Mouse (Mus musculus): Measurements from ENCODE around the gene Dpysl4.

The Dpysl4 gene

DNA sequence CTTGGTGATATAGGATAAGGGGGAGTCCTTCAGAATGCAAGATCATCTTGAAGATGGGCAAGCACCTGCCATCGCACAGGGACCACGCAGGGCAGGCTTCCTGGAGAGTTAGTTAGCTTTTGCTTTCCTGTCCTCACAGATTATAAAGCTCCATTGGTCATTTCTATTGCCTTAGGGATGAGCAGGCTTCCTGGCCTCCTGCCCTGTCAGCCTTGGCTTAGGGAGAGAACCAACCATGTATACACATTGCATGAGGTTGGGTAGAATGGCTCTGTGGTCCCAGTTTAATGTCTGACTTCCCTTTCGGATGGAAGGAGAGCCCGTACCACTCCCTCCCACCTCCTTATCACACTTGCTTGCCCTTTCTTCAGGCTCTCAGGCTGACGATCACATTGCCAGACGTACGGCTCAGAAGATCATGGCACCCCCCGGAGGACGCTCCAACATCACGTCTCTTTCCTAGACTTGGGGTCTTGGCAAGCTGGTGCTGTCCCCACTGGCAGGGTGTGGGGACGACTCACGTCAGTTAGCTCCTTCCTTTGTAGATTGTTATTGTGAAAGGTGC, 14.8 kb downstream of the Dpysl4 start:
- no peak for DNase-seq

DNA sequence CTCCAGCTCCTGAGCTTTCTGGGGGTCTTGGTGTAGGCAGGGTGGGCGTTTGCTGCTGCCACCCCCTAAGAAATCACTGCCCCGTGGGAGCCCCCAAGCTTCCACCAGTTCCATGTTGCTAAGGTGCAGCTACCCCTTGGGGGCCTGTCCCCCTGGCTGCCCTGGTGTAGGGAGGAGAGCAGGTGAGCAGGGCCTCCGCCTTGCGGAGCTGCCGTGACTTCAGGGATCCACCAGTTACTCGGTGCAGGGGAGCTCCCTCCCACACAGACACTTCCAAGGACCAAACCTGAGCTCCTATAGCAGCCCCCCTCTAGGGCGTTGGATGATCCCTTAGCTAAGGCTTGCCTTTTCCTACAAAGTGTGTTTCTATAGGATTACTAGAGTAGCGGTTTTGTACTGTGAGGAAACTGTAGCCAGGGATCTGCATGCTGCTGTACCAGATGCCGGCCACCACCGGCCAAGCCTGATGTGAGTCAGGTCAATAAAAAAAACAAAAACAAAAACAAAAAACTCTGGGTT, 15.5 kb downstream of the Dpysl4 start:
- no peak for DNase-seq

DNA sequence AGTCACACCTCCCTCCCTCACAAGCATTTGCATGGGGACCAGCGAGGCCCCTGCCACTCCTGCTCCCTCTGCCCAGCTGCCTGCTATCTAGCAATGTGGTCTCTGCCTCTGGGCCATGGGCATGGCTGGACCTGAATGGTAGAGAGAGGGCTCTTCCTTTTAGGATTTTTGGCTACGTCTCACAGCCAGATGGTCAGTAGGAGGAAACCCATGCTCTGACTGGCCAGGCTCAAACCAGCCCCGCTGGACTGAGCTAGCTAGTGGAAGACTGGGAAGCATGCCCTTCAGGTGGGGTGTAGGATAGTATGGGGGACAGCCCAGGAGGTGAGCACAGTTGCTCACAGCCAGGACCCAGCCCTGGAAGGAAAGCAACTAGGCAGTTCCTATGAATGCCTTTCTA, 16.0 kb downstream of the Dpysl4 start:
- no peak for DNase-seq

DNA sequence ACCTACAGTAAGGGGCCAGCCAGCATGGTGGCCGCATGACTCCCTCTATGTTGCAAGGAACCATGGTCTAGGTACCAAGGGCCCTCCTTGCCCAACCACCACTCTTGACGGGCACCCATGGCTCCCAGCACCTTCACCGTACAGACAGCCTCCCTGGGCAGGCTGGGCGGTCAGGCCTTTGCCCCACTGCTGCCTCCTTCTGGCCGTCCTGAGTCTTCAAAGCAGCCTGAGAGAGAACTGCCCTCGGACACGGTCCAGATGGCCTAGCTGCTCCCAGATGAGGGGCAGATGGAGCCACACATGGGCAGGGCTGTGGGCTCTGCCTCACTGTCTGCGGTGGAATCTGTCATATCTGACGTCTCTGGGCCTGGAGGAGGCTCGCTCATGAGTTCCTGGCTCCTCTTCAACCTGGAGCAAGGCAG, 18.2 kb downstream of the Dpysl4 start:
- DNase-seq, result no peak

DNA sequence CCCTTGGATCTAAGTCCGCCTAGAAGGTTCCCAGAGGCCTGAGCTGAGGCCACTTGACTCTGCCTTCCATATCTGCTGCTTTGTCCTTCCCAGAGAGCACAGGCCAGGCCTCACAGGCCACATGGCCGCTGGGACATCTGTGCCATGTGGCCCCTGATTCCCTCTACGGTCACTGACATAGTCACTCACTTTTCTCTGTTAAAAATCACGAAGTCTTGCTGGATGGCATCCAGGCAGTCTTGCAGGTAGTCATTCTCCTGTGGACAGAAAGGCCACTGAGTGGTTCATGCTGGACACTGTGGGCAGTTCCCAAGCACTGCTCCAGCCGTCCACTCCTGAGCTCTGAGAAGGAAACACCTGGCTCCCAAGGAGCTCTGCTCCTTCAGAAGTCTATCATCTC, 19.3 kb downstream of the Dpysl4 start:
- DNase-seq, result no peak

DNA sequence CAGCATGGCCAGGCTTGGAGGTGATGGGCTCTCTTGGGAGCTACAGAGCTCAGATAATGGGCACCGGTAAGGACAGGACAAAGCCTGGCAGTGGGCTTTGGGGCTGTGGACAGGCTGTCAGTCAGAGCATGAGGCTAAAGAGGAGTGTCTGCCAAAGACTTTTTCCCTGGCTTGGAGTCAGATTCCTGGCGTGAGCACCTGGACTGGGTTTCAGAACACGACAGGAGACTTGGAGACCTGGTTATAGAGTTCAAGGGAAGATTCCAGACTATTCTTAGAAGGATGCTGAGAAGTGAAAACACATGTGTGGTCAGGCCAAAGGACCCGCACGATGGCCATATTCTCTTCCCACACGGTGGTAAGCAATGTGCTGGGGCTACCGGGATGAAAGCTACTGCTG, 19.9 kb downstream of the Dpysl4 start:
- no peak for DNase-seq

DNA sequence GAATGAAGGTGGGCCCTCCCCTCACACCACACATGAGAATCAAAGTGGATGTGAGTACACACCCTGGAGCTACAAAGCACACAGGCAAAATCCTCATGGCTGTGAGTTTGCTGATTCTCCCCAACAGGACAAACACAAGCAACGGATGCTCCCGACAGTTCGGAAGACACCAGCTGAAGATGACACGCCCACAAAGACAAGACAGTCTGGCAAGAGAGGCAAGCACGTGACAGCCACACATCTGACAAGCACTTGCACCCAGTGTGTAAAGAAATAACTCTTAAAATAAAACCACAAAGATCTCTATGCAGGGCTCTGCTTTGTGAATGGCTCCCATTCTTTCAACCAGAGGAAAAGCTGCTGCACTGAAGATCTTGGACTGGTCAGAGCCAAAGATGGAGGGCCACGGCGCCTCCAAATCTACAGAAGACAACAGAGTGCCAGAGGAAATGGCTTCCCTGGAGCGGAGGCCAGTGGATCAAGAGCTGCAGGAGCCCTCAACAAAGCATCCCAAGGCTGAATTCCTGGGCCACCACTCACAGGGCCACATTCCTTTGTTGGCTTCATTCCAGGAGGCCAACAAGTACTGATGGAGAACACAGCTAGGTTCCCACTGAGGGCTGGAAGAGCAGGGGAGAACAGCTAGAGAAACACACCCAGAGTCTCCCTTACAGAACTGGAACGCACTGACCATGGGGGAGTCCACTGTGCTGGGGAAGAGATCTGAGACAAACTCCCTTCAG, 22.3 kb downstream of the Dpysl4 start:
- DNase-seq, result no peak

DNA sequence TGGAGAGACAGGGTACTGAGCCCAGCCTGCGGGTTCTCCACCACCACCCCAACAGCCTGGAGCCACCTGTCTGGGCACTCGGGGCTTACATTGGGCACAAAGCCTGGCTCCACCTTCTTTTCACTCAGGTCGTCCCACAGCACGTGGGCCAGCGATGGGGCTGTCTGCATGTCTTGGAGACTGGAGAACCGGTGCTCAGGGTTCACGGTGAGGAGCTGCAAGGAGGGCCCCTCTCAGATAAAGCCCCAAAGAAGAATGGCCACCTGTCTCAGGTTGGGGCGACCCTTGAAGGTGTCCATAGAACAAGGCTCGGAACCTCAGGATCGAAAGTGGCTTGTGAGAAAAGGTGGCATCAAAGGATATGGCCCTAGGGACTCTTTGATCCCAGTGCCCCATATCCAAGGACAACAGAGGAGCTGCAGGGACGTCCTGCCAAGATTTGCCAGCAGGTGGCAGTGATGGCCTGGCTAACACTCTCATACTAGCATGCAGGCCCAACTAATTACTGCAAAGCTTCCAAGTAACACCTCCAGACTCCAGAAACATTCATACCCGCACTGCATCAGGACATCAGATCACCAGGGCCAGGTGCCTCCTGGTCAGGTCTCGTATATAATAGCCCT, 33.5 kb downstream of the Dpysl4 start:
- DNase-seq, result peak; percentile 90

DNA sequence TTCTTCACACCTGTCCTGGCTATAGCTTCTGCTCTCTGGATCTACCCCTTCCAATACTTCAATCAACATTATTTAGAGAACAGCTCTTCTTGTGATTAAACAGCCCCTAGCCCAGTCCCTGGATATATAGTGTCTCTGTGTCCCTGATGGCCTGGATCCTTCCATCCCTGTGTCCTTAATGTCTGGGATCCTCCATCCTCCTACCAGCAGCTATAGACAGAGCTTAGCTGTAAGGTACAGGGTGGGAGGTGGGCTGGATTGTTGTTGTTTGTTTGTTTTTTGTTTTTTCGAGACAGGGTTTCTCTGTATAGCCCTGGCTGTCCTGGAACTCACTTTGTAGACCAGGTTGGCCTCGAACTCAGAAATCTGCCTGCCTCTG, 34.0 kb downstream of the Dpysl4 start:
- DNase-seq, result no peak

DNA sequence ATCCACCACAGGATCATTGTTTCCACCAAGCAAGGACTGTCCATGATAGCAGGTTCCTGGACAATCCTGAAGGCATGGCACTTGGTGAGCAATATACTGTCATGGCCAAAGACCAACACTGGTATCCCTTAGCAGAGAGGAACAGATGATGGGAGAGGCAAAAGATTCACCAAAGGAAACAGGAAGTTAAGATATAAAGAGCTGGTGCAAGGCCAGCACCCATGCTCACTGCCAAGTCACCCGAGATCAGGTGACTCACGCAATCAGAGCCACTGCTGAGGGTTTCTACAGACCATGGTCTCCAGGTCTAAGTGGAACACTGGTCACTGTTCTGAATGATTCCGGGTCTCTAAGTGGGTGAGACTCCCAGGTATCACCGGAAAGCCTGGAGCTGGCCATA, 40.1 kb downstream of the Dpysl4 start:
- DNase-seq, result no peak

DNA sequence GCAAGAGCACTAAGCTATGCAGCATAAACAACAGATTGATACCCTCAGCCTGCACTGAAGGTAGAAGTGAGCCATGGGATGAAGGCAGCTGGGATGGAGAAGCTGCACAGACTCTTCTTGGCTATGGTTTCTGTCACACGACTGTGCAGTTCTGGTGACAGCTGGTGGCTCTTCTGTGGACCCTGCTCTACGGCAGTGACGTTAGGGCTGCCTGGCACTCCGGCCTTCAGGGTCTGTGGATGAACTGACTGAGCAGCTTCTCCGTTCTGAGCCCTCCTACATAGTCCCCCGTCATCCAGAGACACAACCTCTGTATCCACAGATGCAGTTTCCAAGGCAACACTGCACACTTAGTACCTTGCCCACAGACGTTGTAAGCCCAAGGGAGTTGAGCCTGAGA, 40.7 kb downstream of the Dpysl4 start:
- no peak for DNase-seq

DNA sequence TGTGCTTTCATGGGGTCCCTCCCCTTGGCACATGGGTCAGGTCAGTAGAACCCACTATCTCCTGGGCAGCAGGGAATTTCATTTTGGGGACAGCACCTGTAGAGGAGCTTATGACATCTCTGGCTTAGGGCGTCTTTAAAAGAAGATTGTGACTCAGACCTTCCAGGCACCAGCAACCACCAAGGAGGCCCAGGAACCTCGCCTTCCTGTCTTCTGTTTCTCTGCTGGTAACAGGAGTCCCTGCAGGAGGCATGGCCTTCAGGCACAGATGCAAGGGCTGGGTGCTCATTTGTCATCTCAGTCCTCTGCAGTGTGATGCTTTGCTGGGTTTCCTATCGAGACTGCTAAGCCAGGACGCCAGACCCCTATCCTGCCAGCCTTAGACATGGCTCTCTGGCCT, 43.2 kb downstream of the Dpysl4 start:
- no peak for DNase-seq

DNA sequence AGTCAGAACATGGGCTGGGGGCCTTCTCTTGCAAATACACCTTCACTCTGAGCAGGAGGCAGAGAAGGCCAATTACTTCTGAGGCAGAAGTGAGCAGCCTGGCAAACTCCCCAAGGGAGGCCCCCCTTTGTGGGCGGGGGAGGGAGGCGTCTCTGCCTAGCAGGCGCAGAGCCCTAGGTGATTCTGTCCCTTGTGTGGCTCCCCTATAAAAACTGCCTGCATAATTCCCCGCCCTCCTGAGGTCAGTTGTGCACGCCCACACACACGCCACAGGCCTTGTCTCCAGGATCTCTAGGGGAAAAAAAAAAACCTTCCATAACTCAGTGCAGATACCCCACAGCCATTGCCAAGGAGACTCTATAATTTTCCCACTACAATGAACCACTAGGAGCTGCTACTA, 44.6 kb downstream of the Dpysl4 start:
- DNase-seq, result no peak

DNA sequence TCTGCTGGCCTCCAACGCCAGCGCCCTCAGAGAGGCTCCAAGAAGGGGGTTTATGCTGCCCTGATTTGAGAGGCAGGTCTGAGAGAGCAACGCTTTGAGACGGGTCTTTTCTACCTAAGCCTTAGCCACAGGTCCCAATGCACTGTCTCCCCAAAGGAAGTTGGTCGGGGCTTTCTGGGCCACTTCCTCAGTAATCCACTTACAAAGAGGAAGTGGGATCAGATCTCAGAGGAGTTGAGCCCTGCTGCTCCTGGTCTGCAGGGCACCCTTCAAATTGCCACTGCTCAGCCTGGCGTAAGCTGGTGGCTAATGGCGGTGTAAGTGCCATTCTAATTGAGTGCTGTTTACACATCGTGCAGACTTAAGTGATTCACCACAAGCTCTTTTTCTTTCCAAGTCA, 45.7 kb downstream of the Dpysl4 start:
- no peak for DNase-seq

DNA sequence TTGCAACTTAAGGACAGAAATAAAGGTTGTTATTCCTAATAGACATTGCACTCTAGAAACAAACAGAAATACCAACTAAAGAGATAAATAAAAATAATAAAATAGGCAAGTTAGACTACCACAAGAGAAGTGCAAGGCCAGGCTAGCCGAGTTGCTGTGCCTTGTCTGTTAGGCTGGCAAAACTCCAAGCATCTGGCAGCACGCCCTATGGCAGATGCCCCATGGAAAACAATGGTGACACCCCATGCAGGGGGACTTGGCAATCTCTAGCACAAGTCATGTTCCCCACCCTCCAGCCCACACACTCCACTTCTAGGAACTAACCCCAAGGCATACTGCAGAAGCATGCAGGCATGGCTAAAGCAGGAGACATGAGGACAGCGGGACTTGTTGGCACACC, 47.6 kb downstream of the Dpysl4 start:
- peak; percentile 68 for DNase-seq

DNA sequence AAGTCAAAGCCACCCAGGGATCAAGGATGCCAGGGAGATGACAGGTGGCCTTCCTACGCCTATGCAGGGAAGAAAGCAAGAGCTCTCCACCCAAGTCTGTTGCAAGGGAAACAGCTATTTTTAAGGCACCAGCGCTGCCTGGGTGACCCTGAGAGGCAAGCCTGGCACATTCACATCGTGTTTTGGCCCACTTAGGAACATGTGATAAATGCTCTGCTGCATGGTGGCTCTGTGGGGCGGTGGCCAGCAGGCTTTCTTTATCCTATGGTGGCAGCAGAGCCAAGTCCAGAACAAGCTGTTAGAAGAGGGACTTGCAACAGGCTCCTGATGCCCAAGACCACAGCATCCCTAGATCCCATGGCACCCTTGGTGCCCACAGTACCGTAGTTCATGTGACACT, 49.4 kb downstream of the Dpysl4 start:
- no peak for DNase-seq

DNA sequence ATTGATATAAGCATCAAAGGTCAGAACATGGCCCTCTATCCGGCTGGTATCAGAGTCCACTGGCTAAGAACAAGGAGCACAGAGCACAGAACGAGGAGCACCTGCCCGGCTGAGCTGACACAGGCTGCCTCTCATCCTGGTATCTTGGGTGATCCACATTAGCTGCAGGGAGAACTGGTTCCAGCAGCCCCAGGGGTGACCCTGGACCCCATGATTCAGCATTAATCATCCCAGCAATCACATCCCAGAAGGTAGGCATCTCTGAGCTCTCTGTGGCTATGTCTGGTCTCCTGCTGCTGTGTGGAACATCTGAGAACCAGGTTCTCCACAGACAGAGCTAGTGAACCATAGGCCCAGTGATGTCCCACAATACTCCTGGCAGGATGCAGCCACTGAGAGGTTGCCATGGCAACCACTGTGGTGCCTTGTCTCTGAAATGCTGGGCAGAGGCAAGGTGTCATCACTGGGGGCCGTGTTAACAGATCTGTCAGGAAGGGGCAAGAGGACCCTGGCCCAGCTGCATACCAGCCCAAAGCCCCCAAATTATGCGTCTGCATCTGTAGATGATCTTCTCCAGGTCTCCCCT, 51.2 kb downstream of the Dpysl4 start:
- no peak for DNase-seq

DNA sequence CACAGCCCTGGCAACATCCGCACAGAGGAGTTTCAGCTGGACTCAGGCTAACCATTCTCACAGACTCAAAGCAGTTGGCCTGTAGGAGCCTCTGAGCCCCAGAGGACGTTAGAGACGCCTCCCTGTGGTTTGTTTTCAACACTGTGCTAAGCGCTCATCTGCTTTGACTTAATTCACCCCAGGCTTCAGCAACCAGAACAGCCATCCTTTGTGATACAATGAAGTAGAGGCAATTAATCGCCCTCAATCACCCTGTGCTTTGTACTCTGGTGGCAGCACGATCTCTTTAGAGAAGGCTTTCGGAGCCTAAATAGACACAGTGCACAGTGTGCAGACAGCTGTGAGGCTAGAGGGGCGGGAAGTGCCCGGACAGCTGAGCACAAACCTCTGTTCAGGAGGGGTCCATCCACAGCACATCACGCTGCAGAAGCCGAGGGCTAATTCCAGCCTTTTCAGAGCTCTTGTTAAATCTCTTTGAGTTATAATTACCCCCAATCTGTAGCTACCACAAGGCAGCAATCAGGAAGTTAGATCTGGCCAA, 54.2 kb downstream of the Dpysl4 start:
- no peak for DNase-seq

DNA sequence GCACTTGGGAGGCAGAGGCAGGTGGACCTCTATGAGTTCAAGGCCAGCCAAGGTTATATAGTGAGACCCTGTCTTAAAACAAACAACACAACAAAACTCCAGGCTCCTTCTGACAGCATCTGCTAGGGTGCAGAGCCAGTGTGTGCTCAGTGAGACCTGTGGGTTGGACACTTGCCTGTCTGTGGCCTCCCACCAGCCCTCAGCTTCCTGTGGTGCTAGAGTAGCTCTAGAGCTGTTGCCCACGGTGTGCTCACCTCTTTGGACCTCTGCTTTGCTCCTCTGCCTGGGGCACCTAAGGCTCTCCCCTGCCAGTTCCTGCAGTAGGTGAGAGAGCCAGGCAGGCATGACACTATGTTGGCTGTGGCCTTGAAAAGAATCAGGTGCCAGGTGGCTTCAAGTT, 58.0 kb downstream of the Dpysl4 start:
- no peak for DNase-seq

DNA sequence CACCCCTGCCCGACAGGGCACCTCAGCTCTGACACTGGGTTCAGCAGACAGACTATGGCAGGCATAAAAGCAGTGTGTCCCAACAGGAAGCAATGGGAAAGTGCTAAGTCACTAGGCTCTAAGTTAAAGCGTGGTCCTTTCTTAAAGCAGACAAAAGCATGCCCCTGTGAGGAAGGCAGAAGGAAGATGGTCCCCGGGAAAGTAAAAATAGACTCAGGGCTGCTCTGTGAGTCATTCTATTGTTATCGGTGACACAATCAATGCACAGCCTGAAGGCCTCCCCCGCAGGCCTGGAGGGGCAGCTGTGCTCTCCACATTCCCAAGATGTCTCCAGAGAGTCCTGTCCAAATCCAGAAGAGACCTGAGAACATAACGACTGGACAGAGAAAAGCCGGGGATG, 60.1 kb downstream of the Dpysl4 start:
- DNase-seq, result no peak

DNA sequence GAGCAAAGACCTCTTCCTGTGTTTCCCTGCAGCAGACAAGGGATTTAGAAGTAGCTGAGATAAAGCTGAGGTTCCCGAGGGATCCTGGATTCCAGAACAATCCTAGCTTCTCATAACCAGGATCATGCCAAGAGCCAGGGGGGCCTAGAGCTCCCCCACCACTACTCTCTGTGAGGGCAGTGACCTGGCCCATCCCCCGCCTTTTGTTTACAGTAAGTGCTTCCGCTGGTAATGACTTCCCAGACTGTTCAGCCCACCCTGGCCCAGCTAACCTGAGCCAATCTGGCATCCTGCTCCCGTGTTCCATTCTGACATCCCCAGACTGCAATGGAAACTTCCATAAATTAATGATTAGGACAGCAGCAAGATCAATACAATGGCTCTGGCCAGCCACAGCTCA, 61.6 kb downstream of the Dpysl4 start:
- no peak for DNase-seq

DNA sequence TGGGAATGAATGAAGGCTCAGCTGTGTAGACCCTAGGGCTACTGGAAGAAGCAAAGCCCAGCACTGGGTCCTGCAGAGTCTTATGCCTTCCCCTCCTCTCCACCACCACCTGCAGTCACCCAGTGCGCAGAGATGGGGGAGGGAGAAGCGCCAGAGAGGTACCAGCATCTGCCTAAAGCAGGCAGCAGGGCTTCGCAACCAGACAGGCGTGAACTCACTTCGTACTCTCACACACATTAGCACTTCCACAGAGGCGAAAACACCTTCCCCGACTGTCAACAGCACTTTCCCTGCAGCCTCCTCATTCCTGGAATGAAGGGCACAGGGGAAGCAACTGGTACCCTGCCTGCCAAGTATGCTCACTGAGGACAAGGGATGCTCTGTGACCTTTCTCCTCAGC, 63.6 kb downstream of the Dpysl4 start:
- no peak for DNase-seq

DNA sequence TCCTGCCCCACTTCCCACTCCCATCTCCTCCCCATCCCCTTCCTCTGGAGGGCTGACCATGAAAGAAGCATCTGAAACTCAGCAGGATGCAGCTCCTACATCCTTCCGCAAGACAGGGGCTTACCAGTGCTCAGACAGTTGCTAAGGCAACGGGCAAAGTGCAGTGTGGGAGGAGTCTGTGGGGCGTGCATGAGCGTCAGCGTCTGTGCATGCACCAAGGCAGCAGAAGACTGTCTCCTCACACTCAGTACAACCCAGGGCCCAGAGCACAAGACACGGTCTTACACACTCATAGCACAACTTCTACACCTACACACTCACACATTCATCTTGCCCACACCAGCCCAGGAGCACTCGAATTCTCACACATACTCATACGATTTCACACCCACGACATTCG, 65.3 kb downstream of the Dpysl4 start:
- no peak for DNase-seq

All from lung, postnatal 14 days (tissue).